17 mouse cellular contexts compared by ENCODE assay signal in the genomic region with DNA sequence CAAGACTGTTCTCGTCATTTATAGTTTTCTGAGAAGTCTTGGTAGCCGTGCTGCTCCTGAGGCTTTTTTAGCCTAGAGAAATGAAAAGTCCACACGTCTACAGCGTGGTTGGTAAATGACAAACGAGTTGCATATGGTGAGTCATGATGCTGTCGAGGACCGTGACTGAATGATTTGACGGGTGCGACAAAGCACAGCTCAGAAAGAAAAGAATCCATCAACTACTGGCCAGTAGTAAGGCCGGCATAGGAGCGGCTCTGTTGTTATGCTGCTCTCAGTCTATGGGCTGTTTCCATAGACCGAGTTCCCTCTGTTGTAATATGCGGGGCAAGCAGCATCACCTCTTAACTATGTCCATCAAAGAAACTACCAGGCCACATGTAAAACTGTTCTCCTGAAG.
DNase-seq lines count a peak whose midpoint lies in the region; ATAC-seq and TF ChIP-seq lines count a peak whose summit lies in the region.
"Had no signal": no experiment of that assay in that cellular context is flagged by ENCODE, and none has a peak within 500 bp of the region (broad histone marks: within the 10 kb centered on the region; RNA-seq: fewer than 3 reads in every experiment).

No protein-coding gene starts in this region.

- ATAC-seq in forebrain, postnatal 0 days: peak; percentile 16; the same call in 1 of the 2 replicates
- ATAC-seq in forebrain, embryonic 11.5 days (replicated peaks; ENCODE audit: low FRiP score): no peak
- ATAC-seq in midbrain, embryonic 13.5 days: peak; percentile 91
- ATAC-seq in cerebellum, adult (ENCODE audit: insufficient number of reproducible peaks, low FRiP score, low TSS enrichment): no peak

- WGBS in forebrain, postnatal 0 days: 56% methylated on average over 13 of the region's 13 CpGs
- 83% methylated on average over 13 of the region's 13 CpGs for WGBS in forebrain, embryonic 11.5 days
- 39% methylated on average over 13 of the region's 13 CpGs for WGBS in hindbrain, embryonic 10.5 days
- 51% methylated on average over 13 of the region's 13 CpGs for WGBS in midbrain, embryonic 13.5 days

- no peak overlapping the region for H3K4me3 ChIP-seq in forebrain, postnatal 0 days (ENCODE audit: low read depth, low read length)
- no peak overlapping the region for H3K4me3 ChIP-seq in forebrain, embryonic 11.5 days (ENCODE audit: low read depth, low read length)
- H3K4me3 ChIP-seq in hindbrain, embryonic 10.5 days: no peak overlapping the region
- H3K4me3 ChIP-seq in midbrain, embryonic 13.5 days (replicated peaks): no peak overlapping the region
- H3K4me3 ChIP-seq: erythroblast, embryonic 14.5 days; liver, embryonic 15.5 days had no signal

- no peak for TF ChIP-seq POLR2A in brain, embryonic 14.5 days (IDR thresholded peaks at IDR 0.05; ENCODE audit: borderline replicate concordance, extremely low read depth, insufficient read depth, insufficient read length, poor library complexity, severe bottlenecking)

- H3K4me1 ChIP-seq in forebrain, postnatal 0 days (ENCODE audit: insufficient read depth): 0 out of 2 replicates have a peak, but pooled peaks cover 10% of the 10 kb centered on the region
- H3K4me1 ChIP-seq in forebrain, embryonic 11.5 days (replicated peaks; ENCODE audit: control insufficient read depth, insufficient read depth, low read length): no peaks in the 10 kb centered on the region
- peaks cover 30% of the 10 kb centered on the region for H3K4me1 ChIP-seq in hindbrain, embryonic 10.5 days (replicated peaks)
- H3K4me1 ChIP-seq in midbrain, embryonic 13.5 days (replicated peaks): peaks cover 28% of the 10 kb centered on the region
- H3K4me1 ChIP-seq: liver, embryonic 15.5 days had no signal

- no peaks in the 10 kb centered on the region for H3K9me3 ChIP-seq in forebrain, postnatal 0 days (ENCODE audit: low read length)
- no peaks in the 10 kb centered on the region for H3K9me3 ChIP-seq in forebrain, embryonic 11.5 days (ENCODE audit: control insufficient read depth, low read length)
- H3K9me3 ChIP-seq in hindbrain, embryonic 10.5 days: no peaks in the 10 kb centered on the region
- H3K9me3 ChIP-seq in midbrain, embryonic 13.5 days: no peaks in the 10 kb centered on the region
- H3K9me3 ChIP-seq: liver, embryonic 15.5 days had no signal

- DNase-seq in forebrain, postnatal 0 days: no peak
- DNase-seq in forebrain, embryonic 11.5 days (ENCODE audit: low spot score): no peak
- DNase-seq in brain, embryonic 14.5 days (ENCODE audit: low read depth): peak; percentile 44
- DNase-seq in hindbrain, embryonic 10.5 days (ENCODE audit: low spot score): peak; percentile 38
- no peak for DNase-seq in cerebellum, postnatal 25 days
- no peak for DNase-seq in layer of hippocampus, adult 11-12 months (ENCODE audit: low spot score)
- DNase-seq: cerebellum, postnatal 10 days; kidney, adult 9 months; layer of hippocampus, adult 9-11 months; left cerebral cortex, postnatal 4 days; lung, postnatal 4 days; right cerebral cortex, adult 18-20 months had no signal

- H3K27me3 ChIP-seq in forebrain, postnatal 0 days (ENCODE audit: insufficient read depth, low read length): no peaks in the 10 kb centered on the region
- no peaks in the 10 kb centered on the region for H3K27me3 ChIP-seq in forebrain, embryonic 11.5 days (ENCODE audit: control insufficient read depth, insufficient read depth, low read length)
- H3K27me3 ChIP-seq in hindbrain, embryonic 10.5 days (ENCODE audit: insufficient read depth, poor library complexity, severe bottlenecking): no peaks in the 10 kb centered on the region
- H3K27me3 ChIP-seq in midbrain, embryonic 13.5 days: no peaks in the 10 kb centered on the region
- H3K27me3 ChIP-seq: liver, embryonic 15.5 days had no signal

- no peak overlapping the region for H3K4me2 ChIP-seq in forebrain, postnatal 0 days (ENCODE audit: low read depth)
- H3K4me2 ChIP-seq in forebrain, embryonic 11.5 days (ENCODE audit: low read depth, low read length, severe bottlenecking): no peak overlapping the region
- 0 out of 2 replicates have a peak overlapping the region, but pooled peaks have one; percentile 7 for H3K4me2 ChIP-seq in midbrain, embryonic 13.5 days (replicated peaks)
- H3K4me2 ChIP-seq: heart, embryonic 11.5 days; liver, embryonic 15.5 days had no signal

- 0 out of 2 replicates have a peak overlapping the region, but pooled peaks have one; percentile 29 for H3K27ac ChIP-seq in forebrain, postnatal 0 days (ENCODE audit: low read depth, low read length)
- no peak overlapping the region for H3K27ac ChIP-seq in forebrain, embryonic 11.5 days (ENCODE audit: low read depth, low read length)
- H3K27ac ChIP-seq in hindbrain, embryonic 10.5 days: peak overlapping the region; percentile 62; the same call in 1 of the 2 replicates
- peak overlapping the region; percentile 47; the same call in 1 of the 2 replicates for H3K27ac ChIP-seq in midbrain, embryonic 13.5 days
- H3K27ac ChIP-seq: liver, embryonic 15.5 days had no signal

- no peak overlapping the region for H3K9ac ChIP-seq in forebrain, postnatal 0 days
- H3K9ac ChIP-seq in forebrain, embryonic 11.5 days (ENCODE audit: low read length): no peak overlapping the region
- no peak overlapping the region for H3K9ac ChIP-seq in midbrain, embryonic 13.5 days (replicated peaks)
- H3K9ac ChIP-seq: liver, embryonic 15.5 days had no signal

- TF ChIP-seq CTCF in forebrain, postnatal 0 days (IDR thresholded peaks at IDR 0.05; ENCODE audit: low read depth): no peak
- no peak for TF ChIP-seq CTCF in brain, embryonic 14.5 days (IDR thresholded peaks at IDR 0.05; ENCODE audit: borderline replicate concordance, extremely low read depth, insufficient read depth, insufficient read length)

- H3K36me3 ChIP-seq in forebrain, postnatal 0 days (ENCODE audit: insufficient read depth): no peaks in the 10 kb centered on the region
- no peaks in the 10 kb centered on the region for H3K36me3 ChIP-seq in forebrain, embryonic 11.5 days (ENCODE audit: control insufficient read depth, insufficient read depth, low read length)
- no peaks in the 10 kb centered on the region for H3K36me3 ChIP-seq in hindbrain, embryonic 10.5 days
- H3K36me3 ChIP-seq in midbrain, embryonic 13.5 days: no peaks in the 10 kb centered on the region
- H3K36me3 ChIP-seq: liver, embryonic 15.5 days had no signal

Comparison
In these comparisons a context has a peak if more than half of its experiments do, and no peak if none do; other contexts are left out.
1. ATAC-seq: peak in forebrain, postnatal 0 days (single experiment) and midbrain, embryonic 13.5 days (single experiment); none in forebrain, embryonic 11.5 days (single experiment) and cerebellum, adult (single experiment).
2. DNase-seq: peak in brain, embryonic 14.5 days (single experiment) and hindbrain, embryonic 10.5 days (single experiment); none in forebrain, postnatal 0 days (single experiment), forebrain, embryonic 11.5 days (single experiment), cerebellum, postnatal 25 days (0 of 2) and layer of hippocampus, adult 11-12 months (single experiment).